Mouse (Mus musculus) stomach, postnatal 0 days (tissue): Measurements from ENCODE around the gene Kpna2.

Experiments used
- CTCF ChIP-seq: IDR thresholded peaks from 2 replicates; pipeline ENCODE4 v1.5.1; 2016; ENCODE audit warnings: antibody characterized with exemption, low read depth, mild to moderate bottlenecking, moderate library complexity
- EP300 ChIP-seq: optimal IDR thresholded peaks from 2 replicates; pipeline ENCODE3; 2016; ENCODE audit warnings: antibody characterized with exemption

- TF ChIP-seq CTCF, result no peak
- TF ChIP-seq EP300, result no peak
Observed at GRCm38 (mm10) chr11:107031635-107032034, 32.3 kb upstream of the Kpna2 start.
